Mouse (Mus musculus): ENCODE data around the gene Amz1.
A peak's percentile ranks its signal among the peaks of the same experiment; 100 is the strongest.

Amz1 gene

GRCm38 (mm10) chr5:140726062-140726839 is 2.3 kb downstream of the Amz1 start:
- DNase-seq (ENCODE audit: low spot score), result no peak

GRCm38 (mm10) chr5:140726946-140727740 is 3.2 kb downstream of the Amz1 start:
- no peak for DNase-seq (ENCODE audit: low spot score)

GRCm38 (mm10) chr5:140731040-140731797 is 7.3 kb downstream of the Amz1 start:
- DNase-seq (ENCODE audit: low spot score), result peak; percentile 29

- DNase-seq (ENCODE audit: low spot score), result no peak
Observed at GRCm38 (mm10) chr5:140732195-140732594, 8.3 kb downstream of the Amz1 start.

- DNase-seq (ENCODE audit: low spot score), result peak; percentile 24
Observed at GRCm38 (mm10) chr5:140733336-140733735, 9.4 kb downstream of the Amz1 start.

GRCm38 (mm10) chr5:140735297-140735696 is 11.4 kb downstream of the Amz1 start:
- DNase-seq (ENCODE audit: low spot score), result peak; percentile 70

- no peak for DNase-seq (ENCODE audit: low spot score)
Observed at GRCm38 (mm10) chr5:140736166-140736565, 12.2 kb downstream of the Amz1 start.

GRCm38 (mm10) chr5:140739813-140740212 is 15.9 kb downstream of the Amz1 start:
- DNase-seq (ENCODE audit: low spot score), result peak; percentile 28

GRCm38 (mm10) chr5:140741040-140741439 is 17.1 kb downstream of the Amz1 start:
- no peak for DNase-seq (ENCODE audit: low spot score)

- peak; percentile 18 for DNase-seq (ENCODE audit: low spot score)
Observed at GRCm38 (mm10) chr5:140741877-140742276, 17.9 kb downstream of the Amz1 start.

- DNase-seq (ENCODE audit: low spot score), result no peak
Observed at GRCm38 (mm10) chr5:140743706-140744131, 19.8 kb downstream of the Amz1 start.

GRCm38 (mm10) chr5:140748425-140748824 is 24.5 kb downstream of the Amz1 start:
- DNase-seq (ENCODE audit: low spot score), result peak; percentile 28

GRCm38 (mm10) chr5:140749062-140749875 is 25.3 kb downstream of the Amz1 start:
- peak; percentile 85 for DNase-seq (ENCODE audit: low spot score)

- no peak for DNase-seq (ENCODE audit: low spot score)
Observed at GRCm38 (mm10) chr5:140750925-140751324, 27.0 kb downstream of the Amz1 start.

- no peak for DNase-seq (ENCODE audit: low spot score)
Observed at GRCm38 (mm10) chr5:140752041-140752440, 28.1 kb downstream of the Amz1 start.

- no peak for DNase-seq (ENCODE audit: low spot score)
Observed at GRCm38 (mm10) chr5:140752639-140753038, 28.7 kb downstream of the Amz1 start.

GRCm38 (mm10) chr5:140753223-140753622 is 29.3 kb downstream of the Amz1 start:
- no peak for DNase-seq (ENCODE audit: low spot score)

- DNase-seq (ENCODE audit: low spot score), result no peak
Observed at GRCm38 (mm10) chr5:140758864-140759263, 34.9 kb downstream of the Amz1 start.

GRCm38 (mm10) chr5:140762540-140762939 is 38.6 kb downstream of the Amz1 start:
- DNase-seq (ENCODE audit: low spot score), result no peak

- peak; percentile 48 for DNase-seq (ENCODE audit: low spot score)
Observed at GRCm38 (mm10) chr5:140764921-140765613, 41.1 kb downstream of the Amz1 start.

- no peak for DNase-seq (ENCODE audit: low spot score)
Observed at GRCm38 (mm10) chr5:140766566-140766965, 42.6 kb downstream of the Amz1 start.
